Mouse (Mus musculus): ENCODE data around the gene Grhpr.
"Not testable (repeated sequence)": the region's sequence is repeated elsewhere in the genome, so short reads cannot be mapped to it uniquely, and the experiment has no call there.

The Grhpr gene

DNA sequence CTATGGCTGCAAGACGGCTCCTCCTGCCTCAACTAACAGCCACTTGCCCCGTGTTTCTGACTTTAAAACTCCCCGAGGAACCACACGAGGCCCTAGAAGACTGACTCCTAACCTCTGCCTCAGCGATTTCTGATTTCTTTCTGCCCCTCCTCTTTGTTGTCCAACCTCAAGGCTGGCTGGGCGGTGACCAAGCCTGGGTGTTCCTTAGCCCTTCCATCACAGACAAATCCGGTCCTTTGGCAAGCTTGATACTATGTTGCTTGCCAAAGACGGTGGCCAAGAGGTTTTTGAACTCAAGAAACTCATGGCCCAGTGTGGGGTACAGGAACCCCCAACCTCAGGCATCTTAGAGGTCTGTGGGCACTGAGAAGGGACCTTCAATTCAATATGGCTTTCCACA, 6.9 kb upstream of the Grhpr start:
- DNase-seq = peak; percentile 28 to 56

DNA sequence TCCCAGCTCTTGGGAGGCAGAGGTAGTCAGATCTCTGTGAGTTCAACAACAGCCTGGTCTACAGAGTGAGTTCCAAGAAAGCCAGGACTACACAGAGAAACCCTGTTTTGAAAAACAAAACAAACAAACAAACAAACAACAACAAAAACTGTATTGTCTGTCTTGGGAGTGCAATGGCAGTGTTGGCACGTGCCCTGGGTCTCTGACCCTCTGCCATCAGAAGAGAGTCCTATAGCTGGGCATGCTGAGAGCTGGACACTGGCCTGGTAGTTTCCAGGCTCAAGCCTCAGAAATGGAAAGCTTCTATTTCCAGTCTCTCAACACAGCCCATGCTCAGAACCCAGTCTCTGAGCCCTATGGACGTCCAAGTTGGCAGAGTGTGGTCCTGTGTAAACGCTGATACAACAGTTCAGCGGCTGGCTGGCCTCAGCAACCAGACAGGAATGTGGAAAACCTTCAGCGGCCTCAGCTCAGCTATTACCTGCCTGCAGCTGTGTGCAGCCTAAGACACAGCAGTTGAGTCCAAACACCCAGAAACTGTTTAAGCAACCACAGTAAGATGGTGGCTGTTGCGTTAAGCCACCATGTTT, 5.1 kb upstream of the Grhpr start:
- peak; percentile 40 to 60 for DNase-seq

DNA sequence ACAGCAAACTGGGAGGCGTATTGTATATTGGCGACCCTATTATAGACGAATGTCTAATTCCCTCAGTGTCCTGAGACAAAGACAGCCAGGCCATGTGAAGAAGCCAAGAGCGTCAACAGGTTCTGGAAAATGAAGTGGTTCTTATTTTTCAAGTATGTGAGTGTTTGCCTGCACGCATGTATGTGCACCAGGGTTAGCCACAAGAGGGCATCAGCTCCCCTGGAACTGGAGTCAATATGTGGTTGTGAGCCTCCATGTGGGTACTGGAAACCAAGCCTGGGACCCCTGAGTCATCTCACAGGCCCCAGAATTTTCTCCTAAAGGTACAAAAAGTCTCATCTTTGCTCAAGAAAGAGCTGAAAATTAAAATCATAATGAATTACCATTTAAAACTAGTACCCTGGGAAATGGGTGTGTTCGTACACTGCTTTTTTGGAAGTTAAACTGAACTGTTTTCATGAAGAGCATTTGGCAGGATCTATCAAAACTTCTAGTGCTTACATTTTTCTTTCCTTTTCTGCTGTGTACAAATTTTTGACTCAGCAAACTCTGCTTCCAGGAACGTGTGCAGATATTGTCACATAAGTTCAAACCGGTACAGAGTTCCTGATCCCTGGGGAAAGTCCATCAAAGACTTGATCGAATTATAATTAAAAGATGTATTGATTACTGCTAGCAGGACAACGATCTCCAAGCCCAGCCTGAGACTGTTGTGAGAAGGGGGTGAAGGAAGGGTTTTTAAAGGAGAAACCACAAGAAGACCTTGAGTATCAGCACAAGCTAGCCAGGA, 4.1 kb upstream of the Grhpr start:
- DNase-seq = peak in 1 of 2 experiments; percentile 15

DNA sequence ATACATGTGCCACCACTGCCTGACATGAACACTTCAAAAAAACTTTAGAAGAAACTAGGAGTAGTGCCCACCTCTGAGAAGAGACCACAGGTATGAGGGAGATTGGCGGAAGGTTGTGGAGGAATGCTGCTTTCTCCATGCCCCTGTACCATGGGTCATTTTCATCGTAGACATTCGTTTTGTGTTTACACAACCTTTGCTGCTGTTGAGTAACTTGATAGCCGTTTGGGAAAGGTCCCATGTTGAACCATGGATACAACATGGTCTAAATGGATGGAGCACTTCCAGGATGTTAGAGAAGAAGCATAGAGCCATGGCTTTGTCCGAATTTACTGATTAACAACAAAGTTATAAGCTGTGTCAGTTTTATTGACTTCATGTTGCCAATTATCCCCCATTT, 3.0 kb upstream of the Grhpr start:
- peak in 1 of 2 experiments; percentile 11 for DNase-seq

DNA sequence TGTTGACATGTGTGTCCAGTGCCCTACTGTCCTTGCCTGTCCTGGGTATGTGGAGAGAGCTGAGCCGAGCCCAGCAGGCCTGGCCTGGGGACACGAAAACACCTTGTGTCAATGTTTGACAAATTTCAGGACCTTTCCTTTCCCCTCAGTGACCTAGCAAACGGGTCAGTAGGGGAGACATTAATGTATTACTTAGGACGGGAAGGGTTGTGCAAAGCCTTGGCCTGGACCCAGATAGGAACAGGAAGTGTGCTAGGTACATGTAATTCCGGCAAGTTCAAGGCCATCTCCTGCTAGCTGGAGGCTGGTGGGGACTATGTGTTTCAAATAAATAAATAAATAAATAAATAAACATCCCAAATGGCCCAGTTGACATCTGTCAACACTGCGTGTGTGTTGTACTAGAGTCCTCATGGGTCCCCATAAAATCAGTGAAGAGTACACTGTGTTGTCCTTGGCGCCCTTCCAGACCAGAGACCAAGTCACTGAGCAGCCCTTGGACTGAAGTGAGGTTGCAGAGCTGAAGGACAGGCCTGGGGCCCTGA, 1.3 kb upstream of the Grhpr start:
- peak; percentile 71 to 82 for DNase-seq

DNA sequence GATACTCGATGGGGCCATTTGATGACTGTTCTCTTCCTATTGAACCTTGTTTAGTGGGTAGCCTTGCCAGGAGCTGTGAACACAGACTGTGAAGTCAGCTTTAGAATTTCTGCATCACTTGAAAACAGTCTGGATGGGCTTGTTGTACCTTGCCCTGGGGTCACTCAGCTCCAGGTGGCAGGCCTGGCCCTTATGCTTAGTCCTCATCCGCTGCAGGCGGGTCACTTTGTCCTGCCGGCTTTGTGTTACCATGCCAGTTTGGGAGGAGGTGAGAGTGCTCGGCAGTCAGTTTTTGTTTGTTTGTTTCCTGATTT, 736 bp downstream of the Grhpr start:
- peak; percentile 63 to 87 for DNase-seq

DNA sequence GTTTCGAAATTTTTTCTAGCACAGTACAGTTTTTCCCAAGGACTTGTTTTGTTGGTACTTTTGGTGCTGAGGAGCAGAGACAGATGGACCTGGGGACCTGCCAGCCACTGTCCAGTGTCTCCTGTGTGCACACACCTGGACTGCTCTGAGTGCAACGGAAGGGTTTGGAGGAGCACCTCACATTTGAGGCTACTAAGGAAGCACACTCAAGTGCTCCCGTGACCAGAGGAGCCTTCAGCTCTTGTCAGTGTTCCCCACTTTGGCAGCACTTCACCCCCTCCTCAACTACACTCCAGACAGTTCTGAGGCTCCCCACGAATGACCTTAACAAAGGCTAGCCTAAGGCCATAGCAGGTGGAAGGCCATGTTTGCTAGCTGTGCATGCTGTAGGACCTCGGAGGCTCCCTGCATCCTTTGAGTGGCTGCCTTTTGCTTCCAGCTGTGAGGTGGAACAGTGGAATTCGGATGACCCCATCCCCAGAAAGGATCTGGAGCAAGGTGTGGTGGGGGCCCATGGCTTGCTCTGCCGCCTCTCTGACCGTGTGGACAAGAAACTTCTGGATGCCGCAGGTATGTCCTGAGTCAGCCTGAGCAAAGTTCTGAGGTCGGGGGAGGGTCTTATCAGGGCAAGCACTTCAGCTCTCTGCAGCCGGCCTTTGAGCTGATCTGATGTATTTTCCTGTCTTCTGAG, 1.4 kb downstream of the Grhpr start:
- DNase-seq = peak; percentile 42 to 74

DNA sequence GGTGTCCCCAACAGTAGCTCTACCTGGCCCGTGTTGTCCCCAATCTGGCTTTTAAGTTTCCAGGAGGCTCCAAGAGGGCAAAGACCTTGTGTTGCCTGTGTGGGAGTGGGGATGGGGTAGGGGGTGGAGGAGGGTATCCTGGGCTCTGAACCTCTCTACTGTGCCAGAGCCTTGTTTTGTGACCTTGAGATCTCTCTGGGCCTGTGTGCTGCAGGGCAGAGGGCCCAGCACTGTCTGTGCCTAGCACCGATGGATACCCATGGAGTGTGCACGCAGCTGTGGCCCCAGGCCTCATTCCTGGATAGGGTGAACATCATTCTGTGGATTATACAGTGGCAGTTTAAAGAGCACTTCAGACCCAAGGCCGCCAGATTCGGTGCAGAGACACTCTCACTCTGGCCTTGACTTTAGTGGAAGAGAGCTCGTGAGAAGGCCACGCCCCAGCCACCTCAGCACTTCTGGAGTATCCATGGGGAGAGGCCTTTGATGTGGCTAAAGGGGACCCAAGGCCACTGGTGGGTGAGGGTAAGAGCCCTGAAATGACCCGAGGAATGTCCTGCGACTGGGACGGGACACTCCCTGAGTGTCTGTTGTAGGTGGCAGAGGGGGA, 2.0 kb downstream of the Grhpr start:
- DNase-seq = peak; percentile 37 to 47

DNA sequence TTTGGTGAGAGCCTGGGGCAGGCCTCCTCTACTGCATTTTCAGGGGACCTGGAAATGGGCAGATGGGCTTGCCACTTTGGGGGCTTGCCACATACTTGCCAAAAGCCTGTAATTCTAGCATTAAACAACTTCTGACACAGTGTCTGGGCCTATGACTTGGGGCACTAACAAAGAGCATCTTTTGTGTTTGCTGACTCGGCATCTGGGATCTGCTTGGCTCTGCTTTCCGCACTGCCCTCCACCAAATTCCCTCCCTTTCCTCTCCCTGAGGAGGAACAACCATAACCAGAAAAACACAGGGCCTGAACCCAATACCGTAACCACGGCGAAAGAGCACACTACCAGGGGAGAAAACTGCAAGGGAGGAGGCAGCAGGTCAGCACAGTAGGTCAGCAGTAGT, 9.4 kb downstream of the Grhpr start:
- no peak for DNase-seq

DNA sequence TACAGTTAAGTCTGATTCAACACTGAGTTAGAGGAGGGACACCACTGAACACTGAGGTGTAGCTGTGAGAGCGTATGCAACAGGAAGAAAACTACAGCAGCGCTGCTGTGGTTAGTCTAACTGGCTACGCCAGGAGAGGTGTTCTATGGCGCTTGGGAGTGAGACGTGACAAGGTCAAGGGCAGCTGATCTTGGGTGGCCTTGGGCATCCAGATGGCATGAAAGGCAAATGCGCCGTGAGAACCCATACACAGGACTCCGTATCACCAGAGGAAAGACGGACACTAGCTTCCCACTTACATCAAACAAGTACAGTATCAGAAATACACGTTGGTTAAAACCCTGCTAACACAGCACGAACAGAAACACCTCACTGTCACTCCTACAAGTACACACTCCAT, 11.1 kb downstream of the Grhpr start:
- DNase-seq = not testable (repeated sequence)

DNA sequence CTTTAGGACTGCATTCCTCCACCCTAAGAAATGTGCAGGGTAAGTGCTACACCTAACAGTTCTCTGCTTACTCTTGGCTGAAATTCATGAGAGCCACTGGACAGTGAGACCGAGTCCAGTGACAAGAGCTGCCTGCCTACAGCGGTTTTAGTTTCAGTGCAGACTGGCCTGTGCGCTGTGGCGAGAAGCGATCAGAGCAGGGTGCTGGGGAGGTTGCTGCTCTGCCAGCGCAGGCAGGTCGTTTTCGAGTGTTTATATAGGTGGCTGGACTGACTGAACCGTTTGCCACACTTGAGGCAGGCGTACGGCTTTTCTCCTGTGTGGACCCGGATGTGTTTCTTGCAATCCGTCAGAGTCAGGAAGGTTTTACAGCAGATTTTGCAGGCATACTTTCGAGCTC, 12.0 kb downstream of the Grhpr start:
- not testable (repeated sequence) for DNase-seq

DNA sequence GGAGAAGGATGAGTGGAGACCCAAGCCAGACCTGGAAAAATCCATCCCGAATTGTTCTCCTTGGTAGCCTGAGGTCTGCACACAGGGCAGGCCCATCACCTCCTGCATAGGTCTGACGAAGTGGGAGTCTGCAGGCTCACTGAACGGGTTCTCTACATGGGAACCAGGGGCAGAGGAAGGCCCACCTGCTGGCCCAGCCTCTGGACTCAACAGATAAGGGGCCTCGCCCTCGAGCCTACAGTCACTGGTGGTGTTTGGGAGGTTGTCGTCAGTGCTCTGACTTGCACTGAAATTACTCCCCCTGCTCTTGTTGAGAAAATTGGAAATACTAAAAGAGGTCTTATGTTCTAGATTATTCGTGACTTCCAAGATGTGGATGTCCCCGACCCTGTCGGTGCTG, 12.7 kb downstream of the Grhpr start:
- DNase-seq = no peak

DNA sequence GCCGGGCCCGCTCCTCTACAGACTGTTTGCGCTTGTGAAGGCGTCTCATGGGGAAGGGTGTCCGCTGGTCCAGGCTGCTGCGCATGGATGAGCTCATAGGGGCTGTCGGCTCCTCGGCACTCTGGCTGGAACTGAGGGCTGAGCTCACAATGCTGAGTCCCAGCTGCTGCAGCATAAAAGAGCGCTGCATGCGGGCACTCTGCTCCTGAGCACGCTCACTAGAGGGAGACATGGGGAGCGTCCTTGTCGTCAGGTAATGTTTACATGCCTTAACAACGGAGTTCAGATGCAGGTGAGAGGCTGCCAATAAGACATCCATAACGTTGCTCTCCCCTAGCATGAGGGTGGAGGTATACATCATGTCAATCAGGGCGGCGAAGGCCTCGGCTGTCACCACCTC, 13.6 kb downstream of the Grhpr start:
- DNase-seq = no peak

DNA sequence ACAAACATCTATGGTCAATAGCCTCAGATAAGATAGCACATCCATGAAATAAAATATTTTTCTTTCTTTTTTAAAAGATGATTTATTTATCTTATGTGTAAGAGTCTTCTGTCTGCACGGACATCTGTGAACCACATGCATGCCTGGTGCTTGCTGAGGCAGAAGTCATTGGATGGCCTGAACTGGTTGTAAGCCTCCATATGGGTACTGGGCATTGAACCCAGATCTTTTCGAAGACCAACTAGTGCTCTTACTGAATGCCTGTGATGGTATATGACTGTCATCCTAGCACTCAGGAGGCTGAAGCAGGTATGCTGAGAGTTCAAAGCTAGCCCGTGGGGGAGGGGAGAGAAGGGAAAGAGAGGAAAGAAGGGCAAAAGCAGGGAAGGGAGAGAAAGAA, 16.9 kb downstream of the Grhpr start:
- DNase-seq = no peak

DNA sequence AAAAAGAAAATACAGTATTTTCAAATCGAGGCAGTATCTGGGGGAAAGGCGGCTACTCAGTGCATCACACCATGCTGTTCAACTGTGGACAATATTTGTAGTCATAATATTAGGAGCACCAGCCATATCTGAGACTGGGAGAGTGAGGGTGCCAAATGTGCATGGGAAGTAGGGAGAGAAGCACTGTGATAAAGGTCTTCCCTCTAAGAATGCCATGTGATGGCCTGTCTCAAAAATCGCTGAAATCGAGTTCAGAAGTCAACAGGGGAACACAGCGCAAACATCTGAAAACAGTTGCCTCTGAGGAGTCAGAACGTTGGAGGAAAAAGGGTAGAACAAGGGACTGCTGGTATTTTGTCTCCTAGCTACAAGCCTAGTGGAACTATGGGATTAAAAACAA, 18.8 kb downstream of the Grhpr start:
- no peak for DNase-seq

DNA sequence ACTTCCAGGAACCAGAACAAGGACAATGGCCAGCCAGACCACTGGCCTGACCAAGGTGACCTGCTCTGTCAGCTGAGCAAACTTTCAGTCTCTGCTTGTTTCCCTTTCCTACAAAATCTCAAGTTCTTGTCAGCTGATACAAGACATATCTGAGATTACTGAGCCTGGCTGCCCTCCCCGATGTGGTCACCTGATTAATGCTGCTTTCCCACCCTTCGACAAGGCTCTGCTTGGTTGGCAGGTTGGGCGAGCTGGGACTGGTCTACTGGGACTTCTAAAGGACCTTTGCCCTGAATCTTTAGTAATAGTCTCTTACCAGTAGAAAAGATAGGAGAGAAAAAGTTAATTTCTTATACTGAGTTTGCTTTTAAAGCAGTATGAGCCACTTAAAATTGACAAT, 24.3 kb downstream of the Grhpr start:
- DNase-seq = peak; percentile 49 to 85

DNA sequence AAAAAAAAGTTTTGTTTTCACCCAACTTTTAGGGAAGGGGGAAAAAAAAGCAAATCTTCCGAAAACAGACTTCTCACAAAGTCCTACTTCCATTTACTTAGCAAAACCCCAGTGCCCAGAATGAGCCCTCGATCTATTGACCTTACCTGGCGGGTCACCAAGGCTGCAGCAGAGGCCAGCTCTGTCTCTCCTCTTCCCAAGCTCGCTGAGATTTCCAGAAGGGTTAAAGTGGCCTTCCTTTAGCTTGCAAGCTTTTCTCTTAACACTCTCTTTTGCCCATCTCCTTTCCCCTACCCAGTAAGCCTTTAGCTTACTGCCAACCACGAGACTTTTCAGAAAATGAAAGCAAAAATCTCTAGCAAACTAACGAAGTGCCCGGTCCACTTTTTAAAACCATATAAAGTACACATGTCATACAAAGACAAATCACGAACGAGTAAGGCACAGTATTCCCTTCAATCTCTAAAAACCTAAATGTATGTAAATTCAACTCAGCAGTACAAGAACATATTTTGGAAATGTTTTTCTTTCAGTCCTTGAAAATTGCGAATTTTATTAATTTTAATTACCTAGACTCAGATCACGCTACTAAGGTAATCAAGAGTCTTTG, 29.7 kb downstream of the Grhpr start:
- DNase-seq = peak; percentile 61 to 64

DNA sequence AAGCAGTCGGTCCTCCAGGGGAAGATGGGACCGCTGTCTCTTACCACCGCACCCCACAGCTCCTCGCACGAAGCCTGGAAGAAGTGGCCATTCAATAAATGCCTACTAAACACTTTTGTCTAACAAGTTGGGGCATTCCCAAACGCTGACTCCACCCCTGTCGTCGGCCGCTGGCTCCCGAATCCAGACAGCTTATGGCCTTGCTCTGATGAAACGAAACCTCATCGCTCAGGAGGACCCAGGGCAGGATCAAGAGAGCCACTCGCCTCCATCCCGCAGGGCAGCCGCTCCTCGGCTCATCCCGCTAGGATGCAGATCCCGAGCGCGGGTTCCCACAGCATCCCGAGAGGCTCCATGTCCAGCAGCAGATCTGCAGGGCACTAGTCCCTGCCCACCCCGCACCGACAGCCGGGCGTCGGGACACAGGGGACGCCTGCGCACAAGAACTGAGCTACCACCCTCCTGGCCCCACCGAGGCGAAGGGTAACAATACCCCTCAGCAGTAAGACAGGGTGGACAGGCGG, 30.4 kb downstream of the Grhpr start:
- DNase-seq = peak in 1 of 2 experiments; percentile 74

DNA sequence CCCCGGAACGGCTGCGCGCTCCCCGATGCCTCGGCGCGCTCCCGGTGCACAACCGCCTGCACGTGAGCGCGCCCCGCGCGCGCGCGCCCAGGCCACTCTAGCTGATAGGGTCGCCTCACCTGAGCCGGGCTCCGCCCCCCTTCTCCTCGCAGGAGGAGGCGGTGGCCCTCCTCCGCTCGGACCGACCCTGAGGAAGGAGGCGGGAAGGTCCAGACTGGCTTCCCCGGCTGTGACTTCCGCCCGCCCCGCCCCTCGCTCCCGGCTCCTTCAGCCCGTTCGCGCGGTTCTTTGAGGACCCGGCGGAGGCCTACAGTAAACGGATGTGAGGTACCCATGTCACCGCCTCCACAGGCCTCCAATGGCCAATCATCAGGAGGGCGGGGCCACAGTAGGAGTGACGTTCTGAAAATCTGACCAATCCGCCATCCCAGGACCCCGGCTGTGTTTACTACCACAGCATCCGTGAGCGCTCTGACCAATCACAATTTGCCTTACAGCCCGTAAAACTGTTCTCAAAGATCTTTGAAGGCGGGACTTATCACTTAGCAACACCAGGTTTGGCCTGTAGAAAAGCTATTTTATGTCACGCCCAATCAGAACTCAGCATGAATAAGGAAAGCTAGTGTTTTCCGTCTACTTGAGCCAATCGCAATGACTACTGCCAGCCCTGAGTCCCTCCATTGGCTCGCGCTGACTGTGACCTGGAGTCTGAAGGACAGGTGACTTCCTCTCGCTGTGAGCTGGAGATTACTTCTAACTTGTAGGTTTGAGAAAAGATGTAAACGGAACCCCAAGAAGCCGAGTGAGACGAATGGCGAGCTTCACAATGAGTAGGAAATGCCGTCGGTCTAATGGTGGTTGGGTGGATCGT, 31.1 kb downstream of the Grhpr start, which contains the start of gene Zbtb5:
Gene Zbtb5 (minus strand): TSS at position 308 of the 871 bp plus-strand sequence.
- peak; percentile 100 for DNase-seq

DNA sequence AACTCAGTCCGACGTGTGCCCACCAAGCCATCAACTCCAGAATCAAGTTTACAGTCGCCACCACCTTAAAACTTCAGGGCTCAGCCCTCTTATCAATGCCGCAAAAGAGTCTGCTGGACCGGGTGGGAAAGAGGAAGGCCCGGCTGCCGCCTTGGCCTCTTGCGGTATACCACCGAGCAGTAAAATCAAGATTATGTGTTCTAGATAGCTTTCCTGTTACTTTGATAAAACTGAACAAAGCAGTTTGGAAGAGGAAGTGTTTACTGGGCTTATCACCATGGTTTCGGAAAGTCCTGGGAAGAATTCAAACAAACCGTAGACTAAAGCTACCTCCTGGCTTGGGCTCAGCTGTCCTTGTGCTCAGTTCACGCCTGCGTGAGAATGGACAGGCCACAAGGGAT, 31.8 kb downstream of the Grhpr start:
- DNase-seq = peak in 1 of 2 experiments; percentile 28

DNA sequence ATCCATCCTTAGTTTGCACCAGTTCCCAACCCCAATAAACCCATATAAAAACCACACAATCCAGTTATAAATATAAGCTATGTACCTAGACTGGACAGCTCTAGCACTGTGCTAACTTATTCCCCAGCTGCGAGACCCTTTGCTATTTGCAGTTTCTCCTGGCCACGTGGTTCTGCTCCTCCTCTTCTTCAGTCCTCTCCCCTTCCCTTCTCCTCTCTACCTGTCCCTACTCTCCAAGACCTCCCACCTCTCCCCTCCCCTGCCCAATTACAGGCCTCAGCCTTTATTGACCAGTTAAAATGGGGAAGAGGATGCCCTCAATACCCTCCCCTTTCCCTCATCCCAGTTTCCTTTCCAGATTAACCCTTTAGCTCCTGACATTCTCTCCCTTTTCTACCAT, 32.3 kb downstream of the Grhpr start:
- peak in 1 of 2 experiments; percentile 22 for DNase-seq

DNA sequence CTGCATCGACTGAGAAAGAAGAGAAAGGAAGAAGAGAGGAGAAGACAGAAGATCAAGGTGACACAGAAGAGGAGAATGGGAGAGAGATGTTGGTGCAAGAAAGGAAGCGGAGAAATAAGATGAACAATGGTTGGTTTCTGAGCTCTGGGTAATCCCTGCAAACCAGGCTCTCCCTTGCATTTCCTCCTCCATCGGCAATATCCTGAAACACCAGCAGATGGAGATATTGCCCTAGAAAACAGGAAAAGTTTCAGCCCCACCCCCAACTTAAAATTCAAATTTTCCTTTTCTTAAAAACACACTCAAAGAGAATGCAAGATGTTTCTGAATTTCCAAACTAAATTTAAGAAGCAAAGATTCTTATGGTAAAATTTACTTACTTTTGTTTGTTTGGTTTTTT, 34.4 kb downstream of the Grhpr start:
- peak; percentile 49 to 77 for DNase-seq

Measured in kidney, postnatal 25 days (tissue).